Mouse (Mus musculus) embryonic fibroblast, embryonic 13.5 days (primary cell): ENCODE measurements around the gene Fstl4. TPM values are rescaled to one million over a fixed set of nuclear protein-coding genes. Genes with fewer than 3 reads are reported as not detected.

ENCODE experiments used
- H3K27ac ChIP-seq: 2 replicates; pipeline ENCODE4 v1.5.1; 2012; ENCODE audit warnings: low read length, control low read depth, inconsistent platforms; ENCODE audit not compliant: insufficient read depth
- H3K4me1 ChIP-seq: 2 replicates; pipeline ENCODE4 v1.6.1; 2011; ENCODE audit warnings: low read length; ENCODE audit not compliant: control insufficient read depth, insufficient read depth
- H3K4me3 ChIP-seq: 2 replicates; pipeline ENCODE4 v1.5.1; 2011; ENCODE audit warnings: mild to moderate bottlenecking, control low read depth, low read length; ENCODE audit not compliant: insufficient read depth
- CTCF ChIP-seq: IDR thresholded peaks from 2 replicates; pipeline ENCODE4 v1.5.1; 2011; ENCODE audit warnings: mild to moderate bottlenecking, control low read depth, low read length, moderate library complexity, borderline replicate concordance; ENCODE audit not compliant: insufficient read depth
- POLR2A ChIP-seq: IDR thresholded peaks from 2 replicates; pipeline ENCODE4 v1.6.1; 2011; ENCODE audit warnings: low read depth, mild to moderate bottlenecking, control low read depth, low read length, moderate library complexity
- polyA plus RNA-seq: library from polyadenylated mRNA; stranded (reverse); fragments of >200 nt; gene quantifications from 2 replicates; pipeline ENCODE4 v1.2.4, GENCODE M21; 2011; ENCODE audit warnings: low read depth; ENCODE audit not compliant: missing spikeins, insufficient read length

Fstl4 gene
- 0.74 and 1.2 TPM in 2 replicates for polyA plus RNA-seq

DNA sequence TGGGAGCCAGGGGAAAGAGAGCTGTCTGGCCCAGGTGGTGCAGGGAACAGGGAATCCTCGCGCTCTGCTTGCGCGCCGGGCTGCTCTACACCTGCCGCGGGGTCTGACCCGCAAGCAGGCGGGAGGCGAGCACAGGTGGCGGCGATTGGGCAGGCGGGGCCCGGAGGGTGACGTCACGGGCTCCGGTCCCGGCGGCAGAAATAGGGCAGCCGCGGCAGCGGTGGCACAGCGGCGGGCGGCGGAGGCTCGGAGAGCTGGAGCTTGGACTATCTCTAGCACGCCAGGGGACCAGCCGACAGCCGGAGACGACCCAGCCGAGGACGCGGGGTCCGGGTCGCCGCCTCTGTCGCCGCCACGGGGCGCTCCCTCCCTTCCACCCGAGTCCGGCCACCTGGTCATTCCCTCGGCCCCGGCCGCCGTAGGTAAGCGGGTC lies at the start of gene Fstl4:
Gene Fstl4, plus strand, starts transcription at position 174 of the 433 bp plus-strand sequence.
- Histone ChIP-seq H3K4me1 (no peaks in the 10 kb centered on the region), H3K4me3 (peak within 1 kb of the TSS; percentile 27), H3K27ac (no peak within 1 kb of the TSS)
- TF ChIP-seq POLR2A, result no peak
- no peak for TF ChIP-seq CTCF

GRCm38 (mm10) chr11:52718570-52718969 lies 45.9 kb upstream of the Fstl4 start:
- no peak overlapping the region for H3K27ac ChIP-seq
- H3K4me1 ChIP-seq, result no peaks in the 10 kb centered on the region
- H3K4me3 ChIP-seq, result no peak overlapping the region
- TF ChIP-seq CTCF (no peak), POLR2A (no peak)

DNA sequence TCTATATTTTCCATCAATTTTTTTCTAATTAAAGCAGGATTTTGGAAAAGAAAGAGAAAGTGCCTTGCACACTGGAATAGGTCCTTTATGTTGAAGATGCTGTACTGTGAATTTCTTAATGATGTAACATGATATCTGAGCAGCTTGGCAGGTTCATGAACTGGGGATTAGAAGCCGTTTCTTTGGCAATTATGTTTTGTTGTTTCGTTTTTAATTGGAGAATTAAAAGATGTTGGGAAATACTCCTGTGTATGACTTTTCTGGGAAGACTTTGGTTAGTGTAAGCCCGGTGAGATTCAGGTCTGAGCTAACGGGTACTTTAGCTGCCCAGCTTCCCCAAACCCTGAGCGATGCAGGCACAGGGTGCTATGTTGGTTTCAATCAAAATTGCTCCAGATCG lies 43.3 kb upstream of the Fstl4 start:
- TF ChIP-seq POLR2A (no peak), CTCF (no peak)
- Histone ChIP-seq H3K4me3 (no peak overlapping the region), H3K27ac (no peak overlapping the region), H3K4me1 (no peaks in the 10 kb centered on the region)

DNA sequence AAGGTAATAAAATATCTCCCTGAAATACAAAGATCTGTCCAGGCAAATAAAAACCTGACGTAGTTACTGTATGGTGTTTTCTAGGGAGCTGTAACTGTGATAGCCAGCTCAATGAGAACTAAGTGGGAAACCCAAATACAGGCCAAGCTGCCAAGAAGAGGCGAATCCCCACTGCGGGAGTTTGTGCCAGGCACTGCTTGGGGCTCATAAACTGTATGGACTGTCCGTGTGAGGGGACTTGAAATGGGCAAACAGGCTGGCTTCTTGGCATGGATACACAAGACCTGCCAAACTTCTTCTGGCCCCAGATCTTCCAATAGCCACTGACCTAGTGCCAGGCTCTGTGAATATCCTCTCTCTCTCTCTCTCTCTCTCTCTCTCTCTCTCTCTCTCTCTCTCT lies 41.7 kb upstream of the Fstl4 start:
- Histone ChIP-seq H3K27ac (no peak overlapping the region), H3K4me1 (no peaks in the 10 kb centered on the region), H3K4me3 (no peak overlapping the region)
- TF ChIP-seq POLR2A (no peak), CTCF (no peak)

- Histone ChIP-seq H3K4me3 (no peak overlapping the region), H3K27ac (no peak overlapping the region), H3K4me1 (no peaks in the 10 kb centered on the region)
- TF ChIP-seq POLR2A (no peak), CTCF (no peak)
Observed at GRCm38 (mm10) chr11:52726001-52726400, 38.4 kb upstream of the Fstl4 start.

GRCm38 (mm10) chr11:52728479-52728878 lies 36.0 kb upstream of the Fstl4 start:
- H3K4me3 ChIP-seq, result no peak overlapping the region
- H3K4me1 ChIP-seq, result no peaks in the 10 kb centered on the region
- TF ChIP-seq CTCF (no peak), POLR2A (no peak)
- H3K27ac ChIP-seq, result no peak overlapping the region

GRCm38 (mm10) chr11:52729890-52730289 lies 34.5 kb upstream of the Fstl4 start:
- H3K4me1 ChIP-seq, result no peaks in the 10 kb centered on the region
- H3K27ac ChIP-seq, result no peak overlapping the region
- no peak overlapping the region for H3K4me3 ChIP-seq
- no peak for TF ChIP-seq CTCF
- TF ChIP-seq POLR2A, result no peak

- H3K27ac ChIP-seq, result no peak overlapping the region
- H3K4me1 ChIP-seq, result no peaks in the 10 kb centered on the region
- TF ChIP-seq POLR2A, result no peak
- no peak for TF ChIP-seq CTCF
- H3K4me3 ChIP-seq, result no peak overlapping the region
Observed at GRCm38 (mm10) chr11:52731979-52732378, 32.5 kb upstream of the Fstl4 start.

- no peak overlapping the region for H3K4me3 ChIP-seq
- H3K4me1 ChIP-seq, result no peaks in the 10 kb centered on the region
- TF ChIP-seq POLR2A (no peak), CTCF (no peak)
- no peak overlapping the region for H3K27ac ChIP-seq
Observed at GRCm38 (mm10) chr11:52734493-52735195, 29.8 kb upstream of the Fstl4 start.

DNA sequence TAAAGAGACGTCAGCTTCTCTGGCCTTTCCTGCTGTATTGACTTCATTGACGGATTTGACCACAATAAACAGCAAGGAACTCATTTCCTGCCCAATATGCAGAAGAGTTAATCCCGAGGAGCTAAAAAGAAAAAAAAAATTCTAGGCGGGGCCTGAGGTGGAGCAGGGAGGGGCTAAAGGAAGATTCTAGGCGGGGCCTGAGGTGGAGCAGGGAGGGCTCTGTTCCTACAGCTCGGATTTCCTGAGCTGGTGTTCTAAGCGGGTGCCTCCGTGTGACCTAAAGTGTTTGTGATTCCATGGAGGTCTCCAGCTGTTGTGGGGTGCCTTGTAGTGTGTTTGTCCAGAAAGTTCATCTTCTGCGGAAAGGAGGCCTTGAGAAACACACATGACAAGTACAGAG lies 25.2 kb upstream of the Fstl4 start:
- TF ChIP-seq POLR2A (no peak), CTCF (no peak)
- Histone ChIP-seq H3K27ac (no peak overlapping the region), H3K4me1 (no peaks in the 10 kb centered on the region), H3K4me3 (no peak overlapping the region)
